Mouse (Mus musculus) left cerebral cortex, adult 8-10 months (tissue): ENCODE data around the gene Gm20388. TPM values are rescaled to one million over a fixed set of nuclear protein-coding genes. Genes with fewer than 3 reads are reported as not detected.

Experiments used
- DNase-seq, 2 experiments: peaks; one replicate each; pipeline ENCODE4 v3.0.0; 2022; ENCODE audit warnings: low spot score in 2 of 2
- total RNA-seq, 4 experiments: library from RNA; stranded (reverse); gene quantifications; 2 replicates each; pipeline ENCODE4 v1.2.4; 2022

Gm20388 gene
- total RNA-seq, 4 experiments from 2014 or later: 10.4 to 20.8 (median 16.4) TPM

GRCm38 (mm10) chr8:122726789-122727188, 2816.1 kb downstream of the Gm20388 start:
- DNase-seq: no peak

GRCm38 (mm10) chr8:122727412-122727811, 2816.8 kb downstream of the Gm20388 start:
- DNase-seq: no peak

GRCm38 (mm10) chr8:122728630-122729029, 2818.0 kb downstream of the Gm20388 start:
- no peak for DNase-seq

GRCm38 (mm10) chr8:122735110-122735509, 2824.5 kb downstream of the Gm20388 start:
- DNase-seq: no peak

- no peak for DNase-seq
These were observed 2825.2 kb downstream of the Gm20388 start for GRCm38 (mm10) chr8:122735542-122736473.

GRCm38 (mm10) chr8:122736623-122737022, 2826.0 kb downstream of the Gm20388 start:
- no peak for DNase-seq

- DNase-seq: no peak
These were observed 2826.4 kb downstream of the Gm20388 start for GRCm38 (mm10) chr8:122737071-122737470.

- no peak for DNase-seq
These were observed 2827.2 kb downstream of the Gm20388 start for GRCm38 (mm10) chr8:122737886-122738285.

- DNase-seq: no peak
These were observed 2828.6 kb downstream of the Gm20388 start for GRCm38 (mm10) chr8:122739102-122739725.

- no peak for DNase-seq
These were observed 2831.8 kb downstream of the Gm20388 start for GRCm38 (mm10) chr8:122742471-122742870.

GRCm38 (mm10) chr8:122745022-122745749, 2834.5 kb downstream of the Gm20388 start:
- no peak for DNase-seq

GRCm38 (mm10) chr8:122745750-122746275, 2835.2 kb downstream of the Gm20388 start:
- no peak for DNase-seq

- no peak for DNase-seq
These were observed 2835.8 kb downstream of the Gm20388 start for GRCm38 (mm10) chr8:122746439-122746838.

GRCm38 (mm10) chr8:122747825-122748224, 2837.2 kb downstream of the Gm20388 start:
- DNase-seq: no peak

- DNase-seq: no peak
These were observed 2838.8 kb downstream of the Gm20388 start for GRCm38 (mm10) chr8:122749333-122749958.

GRCm38 (mm10) chr8:122751342-122751741, 2840.7 kb downstream of the Gm20388 start:
- DNase-seq: no peak

GRCm38 (mm10) chr8:122752111-122752721, 2841.6 kb downstream of the Gm20388 start:
- peak in 1 of 2 experiments; percentile 67 for DNase-seq

- DNase-seq: no peak
These were observed 2848.0 kb downstream of the Gm20388 start for GRCm38 (mm10) chr8:122758597-122758996.

GRCm38 (mm10) chr8:122760116-122760515, 2849.5 kb downstream of the Gm20388 start:
- DNase-seq: no peak

GRCm38 (mm10) chr8:122761109-122761508, 2850.5 kb downstream of the Gm20388 start:
- no peak for DNase-seq
